Mouse (Mus musculus) midbrain, embryonic 13.5 days (tissue): ENCODE data around the gene Sugt1. TPM values are rescaled to one million over a fixed set of nuclear protein-coding genes. Genes with fewer than 3 reads are reported as not detected.

Experiments used
- ATAC-seq: fragments of 200-750 bp; cut with Nextera tagmentation; 2 replicates; pipeline ENCODE4 v1.8.0; 2017; ENCODE audit warnings: mild to moderate bottlenecking, moderate TSS enrichment, moderate library complexity
- H3K27ac ChIP-seq: fragments of 300-500 bp; sonication (generic); 2 replicates; pipeline ENCODE4 v1.5.1; 2015; ENCODE audit warnings: inconsistent platforms, mild to moderate bottlenecking, moderate library complexity
- H3K27me3 ChIP-seq: fragments of 300-500 bp; sonication (generic); 2 replicates; pipeline ENCODE4 v1.6.1; 2015; ENCODE audit warnings: mild to moderate bottlenecking, inconsistent platforms
- H3K36me3 ChIP-seq: fragments of 300-500 bp; sonication (generic); 2 replicates; pipeline ENCODE4 v1.6.1; 2015; ENCODE audit warnings: mild to moderate bottlenecking, inconsistent platforms
- H3K4me1 ChIP-seq: fragments of 300-500 bp; sonication (generic); replicated peaks from 2 replicates; pipeline ENCODE4 v1.6.1; 2015; ENCODE audit warnings: inconsistent platforms
- H3K4me2 ChIP-seq: fragments of 300-500 bp; sonication (generic); replicated peaks from 2 replicates; pipeline ENCODE4 v1.6.1; 2015; ENCODE audit warnings: moderate library complexity, mild to moderate bottlenecking, inconsistent platforms
- H3K4me3 ChIP-seq: fragments of 300-500 bp; sonication (generic); replicated peaks from 2 replicates; pipeline ENCODE4 v1.5.1; 2015; ENCODE audit warnings: mild to moderate bottlenecking, inconsistent platforms
- H3K9ac ChIP-seq: fragments of 300-500 bp; sonication (generic); replicated peaks from 2 replicates; pipeline ENCODE4 v1.6.1; 2015; ENCODE audit warnings: mild to moderate bottlenecking, inconsistent platforms
- H3K9me3 ChIP-seq: fragments of 300-500 bp; sonication (generic); 2 replicates; pipeline ENCODE4 v1.6.1; 2016; ENCODE audit warnings: mild to moderate bottlenecking, inconsistent platforms
- WGBS: fragments of 180-500 bp; shearing (Covaris S2); methylation state at CpG from one replicate; pipeline ENCODE4 v1.1.7; 2015; 5-methylcytosine and 5-hydroxymethylcytosine counted together
- polyA plus RNA-seq: library from polyadenylated mRNA; unstranded; fragments of >200 nt; fragmentation: Nextera tagmentation; extraction: Ambion mirVana; gene quantifications from 2 replicates; pipeline ENCODE4 v1.2.1, GENCODE M21; 2015

Gene Sugt1
- polyA plus RNA-seq, 1 experiment from 2014 or later: 130 TPM

DNA sequence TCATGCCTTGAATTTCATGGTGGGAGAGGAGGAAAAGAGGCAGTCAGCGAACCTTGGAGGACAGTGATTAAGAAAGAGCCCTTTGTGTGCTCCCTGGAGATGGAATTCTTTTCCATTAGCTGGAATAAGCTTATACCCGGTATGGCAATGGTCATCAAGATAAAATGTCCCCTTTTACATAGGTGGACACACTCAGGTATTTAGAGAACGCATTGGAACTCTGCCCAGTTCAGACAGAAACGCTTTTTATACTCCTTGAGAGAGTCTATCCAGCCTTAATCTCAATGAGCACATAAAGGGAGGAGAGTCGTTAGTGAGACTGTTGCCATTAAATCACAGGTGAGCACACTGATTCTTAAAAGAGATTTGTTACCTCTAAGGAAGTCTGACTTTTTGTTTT, 73.0 kb downstream of the Sugt1 start:
- no peak for ATAC-seq
- H3K4me3 ChIP-seq: no peak overlapping the region
- no peaks in the 10 kb centered on the region for H3K9me3 ChIP-seq
- peaks cover 17% of the 10 kb centered on the region for H3K4me1 ChIP-seq
- H3K4me2 ChIP-seq: no peak overlapping the region
- H3K27me3 ChIP-seq: peaks cover 11% of the 10 kb centered on the region
- 38% methylated on average over 5 of the region's 5 CpGs for WGBS
- no peaks in the 10 kb centered on the region for H3K36me3 ChIP-seq
- no peak overlapping the region for H3K9ac ChIP-seq
- no peak overlapping the region for H3K27ac ChIP-seq

DNA sequence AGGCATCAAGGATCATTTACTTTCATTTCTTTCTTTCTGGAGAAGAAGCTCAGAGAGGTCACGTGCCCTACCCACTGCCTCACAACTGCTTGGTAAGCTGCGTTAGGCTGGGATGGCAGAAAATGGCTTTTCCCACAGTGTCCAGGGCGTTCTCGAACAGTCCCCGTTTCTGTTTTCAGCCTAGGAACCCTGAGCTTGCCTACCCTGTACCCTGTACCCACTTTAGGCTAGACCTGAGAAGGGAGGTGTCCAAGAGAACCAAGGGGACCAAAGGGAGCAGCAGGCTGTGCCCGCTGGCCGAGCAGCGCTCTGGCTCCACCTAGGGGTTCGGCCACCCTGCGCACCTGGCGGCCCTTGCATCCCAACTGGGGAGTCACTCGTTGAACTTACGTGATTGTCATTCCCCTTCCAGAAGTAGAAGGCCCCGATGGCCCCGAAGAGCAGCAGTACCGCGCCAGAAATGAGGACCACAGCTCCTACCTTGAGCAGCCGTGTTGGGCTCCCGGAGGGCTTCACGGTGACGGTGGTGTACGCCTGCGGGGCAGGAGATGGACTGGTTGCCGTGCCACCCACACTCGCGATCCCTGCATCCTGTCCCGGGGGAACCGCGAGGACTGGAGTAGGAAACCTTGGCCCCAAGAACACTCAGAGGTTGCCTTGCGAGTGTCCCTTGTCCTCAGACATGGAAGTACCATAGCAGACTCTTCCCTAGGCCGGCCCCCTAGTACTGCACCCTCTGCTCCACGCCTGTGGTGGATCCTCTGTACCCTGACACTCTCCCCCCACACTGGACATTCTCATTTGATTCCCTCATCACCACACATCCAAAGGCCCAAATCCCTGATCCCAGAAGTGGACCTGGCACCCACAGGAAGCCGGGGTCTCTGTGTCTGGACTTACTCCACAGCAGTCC, 73.8 kb downstream of the Sugt1 start:
- peaks cover 11% of the 10 kb centered on the region for H3K27me3 ChIP-seq
- H3K4me2 ChIP-seq: peak overlapping the region; percentile 48
- ATAC-seq: peak; percentile 77
- no peaks in the 10 kb centered on the region for H3K9me3 ChIP-seq
- WGBS: 19% methylated on average over 33 of the region's 33 CpGs
- no peaks in the 10 kb centered on the region for H3K36me3 ChIP-seq
- 0 out of 2 replicates have a peak overlapping the region, but pooled peaks have one; percentile 10 for H3K9ac ChIP-seq
- no peak overlapping the region for H3K27ac ChIP-seq
- peaks cover 17% of the 10 kb centered on the region for H3K4me1 ChIP-seq
- peak overlapping the region; percentile 19 for H3K4me3 ChIP-seq

DNA sequence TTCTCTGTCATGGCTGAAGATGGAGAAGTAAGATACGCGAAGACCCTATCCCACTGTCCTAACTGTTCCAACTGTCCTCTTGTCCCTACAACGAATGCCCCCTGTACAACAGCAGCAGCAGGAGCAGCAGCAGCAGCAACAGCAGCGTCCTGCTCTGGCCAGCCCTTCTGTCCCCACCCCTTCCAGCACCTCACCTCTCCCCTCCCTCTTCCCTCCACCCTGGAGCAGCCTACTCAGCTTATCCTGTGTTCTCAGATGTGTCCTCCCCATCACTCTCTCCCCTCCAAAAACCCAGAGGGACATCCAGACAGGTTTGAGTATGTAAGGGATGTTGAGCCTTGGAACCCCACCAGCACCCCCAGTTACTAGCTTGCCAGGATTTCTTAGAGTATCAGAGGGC, 74.5 kb downstream of the Sugt1 start, which contains the start of gene Cnmd:
Cnmd (minus strand) TSS at position 170 of the 400 bp plus-strand sequence.
- Histone ChIP-seq H3K4me1 (peaks cover 17% of the 10 kb centered on the region), H3K9ac (0 out of 2 replicates have a peak within 1 kb of the TSS, but pooled peaks have one; percentile 10), H3K4me3 (peak within 1 kb of the TSS; percentile 19), H3K4me2 (peak within 1 kb of the TSS; percentile 48), H3K27ac (no peak within 1 kb of the TSS), H3K27me3 (peaks cover 11% of the 10 kb centered on the region), H3K9me3 (no peaks in the 10 kb centered on the region), H3K36me3 (no peaks in the 10 kb centered on the region)
- 63% methylated on average over 4 of the region's 4 CpGs for WGBS
- ATAC-seq: peak; percentile 38

DNA sequence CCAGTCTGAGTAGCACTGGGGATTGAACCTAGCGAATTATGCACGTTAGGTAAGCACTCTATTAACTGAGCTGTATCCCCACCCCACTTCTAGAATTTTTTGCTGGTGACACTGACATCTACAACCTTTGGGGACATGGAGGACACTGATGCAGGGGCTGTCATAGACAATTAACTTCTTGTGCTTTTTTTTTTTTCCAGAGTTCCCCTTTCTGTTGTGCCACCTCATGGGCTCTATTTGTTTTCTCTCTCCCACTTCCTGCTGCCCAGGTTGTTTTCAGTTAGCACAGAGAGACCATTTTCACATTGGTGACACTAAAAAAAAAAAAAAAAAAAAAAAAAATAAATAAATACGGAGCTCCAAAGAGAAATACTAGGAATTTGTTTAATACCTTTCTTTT, 83.5 kb downstream of the Sugt1 start:
- Histone ChIP-seq H3K27ac (no peak overlapping the region), H3K9ac (no peak overlapping the region), H3K27me3 (no peaks in the 10 kb centered on the region), H3K9me3 (no peaks in the 10 kb centered on the region), H3K4me3 (no peak overlapping the region), H3K4me1 (peaks cover 22% of the 10 kb centered on the region), H3K4me2 (no peak overlapping the region), H3K36me3 (no peaks in the 10 kb centered on the region)
- WGBS: 87% methylated on average over 3 of the region's 3 CpGs
- no peak for ATAC-seq

DNA sequence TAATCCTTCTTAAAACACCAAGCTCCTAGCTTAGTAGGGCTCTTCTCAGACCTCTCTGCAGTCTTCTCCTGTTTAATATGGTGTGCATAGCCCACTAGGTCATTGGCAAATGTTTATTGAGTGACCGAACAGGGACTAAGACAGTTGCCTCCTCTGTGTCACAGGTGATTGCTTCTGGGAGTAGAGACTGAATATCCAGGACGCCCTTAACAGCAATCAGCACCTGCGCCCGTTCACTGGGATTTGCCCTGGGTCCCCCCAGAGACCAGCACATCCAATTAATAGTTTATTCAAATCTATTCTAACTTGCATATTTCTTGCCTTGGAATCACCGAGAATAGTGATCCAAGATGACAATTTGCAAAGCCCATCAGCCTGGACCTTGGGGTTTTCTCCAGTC, 85.1 kb downstream of the Sugt1 start:
- Histone ChIP-seq H3K4me1 (peaks cover 36% of the 10 kb centered on the region), H3K9me3 (no peaks in the 10 kb centered on the region), H3K27ac (peak overlapping the region; percentile 1; the same call in 1 of the 2 replicates), H3K27me3 (0 out of 2 replicates have a peak, but pooled peaks cover 4% of the 10 kb centered on the region), H3K4me2 (no peak overlapping the region), H3K9ac (no peak overlapping the region), H3K36me3 (no peaks in the 10 kb centered on the region), H3K4me3 (no peak overlapping the region)
- 49% methylated on average over 5 of the region's 5 CpGs for WGBS
- peak; percentile 28; the same call in 1 of the 2 replicates for ATAC-seq

DNA sequence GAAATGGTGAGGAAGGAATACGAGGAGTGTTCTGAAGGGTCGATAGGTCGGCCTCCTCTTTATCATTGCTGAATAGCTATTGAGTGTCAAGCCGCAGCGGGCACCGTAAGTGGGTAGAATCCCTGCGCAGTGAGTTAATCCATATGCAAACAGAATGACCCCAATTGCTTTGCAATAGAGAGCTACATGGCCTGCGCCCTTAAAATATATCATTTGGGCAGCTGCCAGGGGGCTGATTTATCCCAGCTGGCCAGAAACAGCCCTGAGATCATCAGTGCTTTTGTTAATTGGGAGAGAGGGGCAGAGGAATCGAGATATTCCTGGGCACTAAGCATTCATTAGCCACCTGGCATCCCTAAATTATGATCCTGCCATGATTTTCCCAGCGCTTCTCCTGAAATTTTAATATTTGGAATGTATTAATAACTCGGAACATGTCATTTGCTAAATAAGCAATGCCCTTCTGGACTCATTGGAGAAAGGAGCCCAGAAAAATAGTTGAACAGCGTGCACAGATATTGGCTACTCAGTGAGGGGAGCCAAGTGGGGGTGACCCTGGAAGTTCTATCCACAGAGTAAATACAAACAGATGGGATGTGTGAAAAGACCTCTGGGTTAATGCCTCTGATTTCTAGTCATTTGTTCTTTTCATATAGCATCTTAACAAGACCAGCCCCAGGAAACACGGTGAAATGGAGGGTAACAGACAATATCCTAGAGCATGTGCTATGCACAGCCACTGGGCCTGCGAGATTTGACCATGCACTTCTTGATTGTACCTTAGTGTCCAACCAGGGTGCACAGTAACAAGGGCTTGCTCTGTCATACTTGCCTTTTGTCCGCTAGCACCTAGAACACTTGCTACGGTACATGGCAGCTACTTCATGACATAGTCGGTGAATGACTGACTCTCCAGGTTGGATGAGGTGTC, 85.9 kb downstream of the Sugt1 start:
- Histone ChIP-seq H3K27me3 (0 out of 2 replicates have a peak, but pooled peaks cover 4% of the 10 kb centered on the region), H3K36me3 (no peaks in the 10 kb centered on the region), H3K4me1 (peaks cover 44% of the 10 kb centered on the region), H3K9ac (no peak overlapping the region), H3K4me3 (no peak overlapping the region), H3K27ac (peak overlapping the region; percentile 35), H3K4me2 (no peak overlapping the region), H3K9me3 (no peaks in the 10 kb centered on the region)
- WGBS: 44% methylated on average over 17 of the region's 17 CpGs
- ATAC-seq: peak; percentile 75

DNA sequence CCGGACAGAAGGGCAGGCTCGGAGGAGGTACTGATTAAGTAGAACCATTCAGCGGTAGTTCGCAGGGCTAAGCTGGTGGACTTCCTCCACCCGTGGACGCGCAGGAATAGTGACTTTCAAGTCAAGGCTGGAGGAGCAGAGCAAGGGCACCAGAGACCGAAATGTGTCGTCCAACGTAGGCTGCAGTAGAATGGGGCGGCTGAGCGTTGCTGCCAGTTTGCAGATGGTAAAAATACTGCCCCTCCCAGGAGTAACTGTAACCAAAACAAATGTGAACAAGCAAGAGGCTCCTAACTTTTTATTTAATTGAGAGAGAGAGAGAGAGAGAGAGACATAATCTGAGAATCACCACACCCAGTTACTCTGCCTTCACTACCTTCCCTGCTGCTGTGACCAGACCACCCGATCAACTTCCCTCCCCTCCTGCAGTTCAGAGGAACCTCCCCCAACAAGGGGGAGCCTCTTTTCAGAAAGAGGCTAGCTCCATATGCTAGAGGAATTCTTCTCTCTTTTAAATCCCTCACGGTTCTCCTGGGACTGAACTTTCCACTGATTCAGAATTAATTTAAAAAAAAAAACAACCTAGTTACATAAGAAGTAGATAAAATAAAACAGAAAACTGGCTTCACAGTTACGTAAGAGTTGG, 89.7 kb downstream of the Sugt1 start:
- Histone ChIP-seq H3K9me3 (no peaks in the 10 kb centered on the region), H3K4me2 (no peak overlapping the region), H3K27me3 (0 out of 2 replicates have a peak, but pooled peaks cover 4% of the 10 kb centered on the region), H3K9ac (no peak overlapping the region), H3K36me3 (no peaks in the 10 kb centered on the region), H3K4me3 (no peak overlapping the region), H3K4me1 (peaks cover 38% of the 10 kb centered on the region), H3K27ac (no peak overlapping the region)
- 48% methylated on average over 15 of the region's 15 CpGs for WGBS
- no peak for ATAC-seq

DNA sequence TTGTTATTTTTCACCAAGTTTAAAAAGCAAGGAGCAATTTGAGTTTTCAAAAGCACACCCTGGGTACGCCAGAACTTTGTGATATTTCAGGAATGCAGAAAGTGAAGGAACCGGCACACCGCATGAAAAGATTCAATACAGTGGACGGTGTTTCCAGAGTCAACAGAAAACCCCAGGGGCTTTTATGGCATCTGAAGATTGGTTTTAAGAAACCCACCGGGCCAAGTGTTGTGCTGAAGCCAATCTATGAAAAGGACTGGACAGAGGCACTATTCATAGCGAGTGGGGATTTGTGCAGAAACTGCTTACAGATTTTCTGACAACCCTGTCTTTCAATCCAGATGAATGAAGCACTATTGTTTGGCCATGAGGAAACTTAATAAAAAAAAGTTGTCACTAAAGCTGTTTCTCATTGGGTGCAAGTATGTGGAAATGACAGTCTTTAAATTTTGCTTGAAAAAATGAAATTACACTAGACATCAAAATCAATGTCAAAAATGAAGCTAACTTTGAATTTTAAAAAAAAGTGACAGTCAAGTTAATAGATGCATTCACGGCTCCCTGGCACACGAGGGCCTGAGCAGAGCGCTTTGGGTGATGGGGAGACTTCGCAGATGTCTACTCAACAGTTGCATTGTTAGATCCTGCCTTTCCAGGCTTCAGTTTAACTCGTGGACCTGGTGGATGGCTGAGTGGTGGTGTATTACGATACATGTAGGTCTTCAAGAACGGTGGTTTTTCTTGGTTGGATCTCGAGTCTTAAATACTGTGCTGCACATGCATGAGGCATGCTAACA, 90.6 kb downstream of the Sugt1 start:
- Histone ChIP-seq H3K27me3 (0 out of 2 replicates have a peak, but pooled peaks cover 4% of the 10 kb centered on the region), H3K4me3 (no peak overlapping the region), H3K9me3 (no peaks in the 10 kb centered on the region), H3K4me1 (peaks cover 30% of the 10 kb centered on the region), H3K9ac (no peak overlapping the region), H3K36me3 (no peaks in the 10 kb centered on the region), H3K4me2 (no peak overlapping the region; the same call in 1 of the 2 replicates), H3K27ac (no peak overlapping the region)
- 37% methylated on average over 14 of the region's 14 CpGs for WGBS
- no peak for ATAC-seq

DNA sequence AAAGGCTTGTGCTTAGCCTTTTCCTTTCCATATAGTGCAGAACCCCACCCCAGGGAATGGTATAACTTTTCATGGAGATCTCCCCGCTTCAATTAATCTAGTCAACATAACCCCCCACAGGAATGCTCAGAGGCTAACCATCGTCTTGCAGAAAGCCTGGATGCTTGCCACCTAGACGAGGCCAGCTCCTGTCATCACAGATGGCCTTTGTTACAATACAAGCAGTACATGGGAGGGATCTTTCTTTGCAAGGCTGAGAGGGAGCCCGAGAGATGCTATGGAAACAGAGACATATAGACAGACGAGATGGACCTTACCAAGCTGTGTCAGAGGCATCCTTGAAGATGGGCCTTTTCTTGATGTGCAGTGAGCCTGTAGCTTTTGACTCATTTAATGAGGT, 93.2 kb downstream of the Sugt1 start:
- H3K27ac ChIP-seq: no peak overlapping the region
- H3K4me1 ChIP-seq: peaks cover 23% of the 10 kb centered on the region
- no peak overlapping the region for H3K9ac ChIP-seq
- no peak for ATAC-seq
- H3K36me3 ChIP-seq: no peaks in the 10 kb centered on the region
- 68% methylated on average over 5 of the region's 5 CpGs for WGBS
- H3K9me3 ChIP-seq: no peaks in the 10 kb centered on the region
- H3K4me2 ChIP-seq: no peak overlapping the region
- H3K27me3 ChIP-seq: 0 out of 2 replicates have a peak, but pooled peaks cover 4% of the 10 kb centered on the region
- H3K4me3 ChIP-seq: no peak overlapping the region
